Mouse (Mus musculus) MEL (cell line): Measurements from ENCODE around the gene Selenoo. TPM values are rescaled to one million over a fixed set of nuclear protein-coding genes. Genes with fewer than 3 reads are reported as not detected.

Source experiments
- DNase-seq: peaks from one replicate; pipeline ENCODE4 v3.0.0; 2011; ENCODE audit warnings: low read depth, low spot score
- H3K27ac ChIP-seq: 2 replicates; pipeline ENCODE4 v1.5.1; 2012; ENCODE audit warnings: low read depth, mild to moderate bottlenecking, control low read depth, low read length, moderate library complexity; ENCODE audit not compliant: control insufficient read depth
- H3K27me3 ChIP-seq, 2 experiments: fragments of 150-350 bp in 1 of 2; sonication (generic) in 1 of 2; 2 replicates each; pipeline ENCODE4 v1.6.1; 2012; ENCODE audit warnings: low read length in 2 of 2, mild to moderate bottlenecking in 2 of 2, improper control_type of control experiment in 1 of 2, moderate library complexity in 1 of 2; ENCODE audit not compliant: insufficient read depth in 2 of 2, control insufficient read depth in 1 of 2
- H3K36me3 ChIP-seq, 2 experiments: 2 replicates each; pipeline ENCODE4 v1.6.1; 2012 to 2014; ENCODE audit warnings: low read length in 2 of 2, improper control_type of control experiment in 1 of 2, inconsistent platforms in 1 of 2, mild to moderate bottlenecking in 1 of 2; ENCODE audit not compliant: insufficient read depth in 2 of 2, control insufficient read depth in 1 of 2
- H3K4me1 ChIP-seq, 2 experiments: fragments of 150-350 bp in 1 of 2; sonication (generic) in 1 of 2; 2 replicates each; pipeline ENCODE4 v1.6.1; 2012; ENCODE audit warnings: low read length in 2 of 2, improper control_type of control experiment in 1 of 2, mild to moderate bottlenecking in 1 of 2; ENCODE audit not compliant: insufficient read depth in 2 of 2, control insufficient read depth in 1 of 2
- H3K4me3 ChIP-seq, 2 experiments: fragments of 150-350 bp in 1 of 2; sonication (generic) in 1 of 2; 2 replicates each; pipeline ENCODE4 v1.5.1; 2012; ENCODE audit warnings: low read depth in 2 of 2, low read length in 2 of 2, mild to moderate bottlenecking in 2 of 2, moderate library complexity in 2 of 2, control low read depth in 1 of 2, improper control_type of control experiment in 1 of 2; ENCODE audit not compliant: control insufficient read depth in 1 of 2, insufficient read depth in 1 of 2
- H3K79me2 ChIP-seq: 2 replicates; pipeline ENCODE4 v1.6.1; 2012; ENCODE audit warnings: mild to moderate bottlenecking, low read length, moderate library complexity; ENCODE audit not compliant: control insufficient read depth, poor library complexity, insufficient read depth
- H3K9ac ChIP-seq: 2 replicates; pipeline ENCODE4 v1.6.1; 2012; ENCODE audit warnings: low read depth, mild to moderate bottlenecking, control low read depth, low read length, moderate library complexity; ENCODE audit not compliant: control insufficient read depth, poor library complexity, severe bottlenecking
- H3K9me3 ChIP-seq: fragments of 150-350 bp; sonication (generic); replicated peaks from 2 replicates; pipeline ENCODE4 v1.6.1; 2012; ENCODE audit warnings: mild to moderate bottlenecking, low read length, improper control_type of control experiment, moderate library complexity; ENCODE audit not compliant: insufficient read depth
- CHD1 ChIP-seq: IDR thresholded peaks from 2 replicates; pipeline ENCODE4 v1.6.1; 2012; ENCODE audit warnings: low read depth, mild to moderate bottlenecking, inconsistent platforms, low read length, improper control_type of control experiment
- CTCF ChIP-seq, 3 experiments: IDR thresholded peaks in 2 of 3; conservative IDR thresholded peaks in 1 of 3; 2 replicates each; pipeline ENCODE4 v1.5.1; 2011 to 2012; ENCODE audit warnings: low read length in 3 of 3, low read depth in 2 of 3, mild to moderate bottlenecking in 2 of 3, improper control_type of control experiment in 1 of 3, inconsistent platforms in 1 of 3, mixed read lengths in 1 of 3, moderate library complexity in 1 of 3; ENCODE audit not compliant: control insufficient read depth in 1 of 3, insufficient read depth in 1 of 3, poor library complexity in 1 of 3, severe bottlenecking in 1 of 3
- E2F4 ChIP-seq: IDR thresholded peaks from 2 replicates; pipeline ENCODE4 v1.6.1; 2011; ENCODE audit warnings: low read depth, low read length, improper control_type of control experiment, borderline replicate concordance
- ELF1 ChIP-seq: IDR thresholded peaks from 2 replicates; pipeline ENCODE4 v1.6.1; 2014; ENCODE audit warnings: low read depth, mild to moderate bottlenecking, inconsistent platforms, low read length, improper control_type of control experiment, moderate library complexity
- GABPA ChIP-seq: IDR thresholded peaks from 2 replicates; pipeline ENCODE4 v1.6.1; 2012; ENCODE audit warnings: low read depth, mild to moderate bottlenecking, inconsistent platforms, low read length, improper control_type of control experiment, moderate library complexity
- HCFC1 ChIP-seq: IDR thresholded peaks from 2 replicates; pipeline ENCODE4 v1.6.1; 2012; ENCODE audit warnings: low read depth, mild to moderate bottlenecking, inconsistent platforms, low read length, improper control_type of control experiment, moderate library complexity
- JUND ChIP-seq: IDR thresholded peaks from 2 replicates; pipeline ENCODE4 v1.6.1; 2011; ENCODE audit warnings: low read depth, mild to moderate bottlenecking, improper control_type of control experiment, low read length
- MAFK ChIP-seq: IDR thresholded peaks from 2 replicates; pipeline ENCODE4 v1.6.1; 2011; ENCODE audit warnings: low read depth, mild to moderate bottlenecking, low read length, improper control_type of control experiment, borderline replicate concordance
- MAX ChIP-seq: IDR thresholded peaks from 2 replicates; pipeline ENCODE4 v1.6.1; 2011; ENCODE audit warnings: low read length, improper control_type of control experiment
- MAZ ChIP-seq: IDR thresholded peaks from 2 replicates; pipeline ENCODE4 v1.6.1; 2012; ENCODE audit warnings: low read depth, mild to moderate bottlenecking, inconsistent platforms, low read length, improper control_type of control experiment
- MEF2A ChIP-seq: IDR thresholded peaks from 2 replicates; pipeline ENCODE4 v1.6.1; 2014; ENCODE audit warnings: low read depth, mild to moderate bottlenecking, inconsistent platforms, low read length, improper control_type of control experiment; ENCODE audit not compliant: poor library complexity, insufficient replicate concordance, severe bottlenecking; ENCODE audit errors: extremely low read depth
- MXI1 ChIP-seq: IDR thresholded peaks from 2 replicates; pipeline ENCODE4 v1.6.1; 2011; ENCODE audit warnings: mild to moderate bottlenecking, low read depth, low read length, improper control_type of control experiment
- POLR2A ChIP-seq, 2 experiments: IDR thresholded peaks; 2 replicates each; pipeline ENCODE4 v1.6.1; 2011 to 2012; ENCODE audit warnings: low read length in 2 of 2, mild to moderate bottlenecking in 2 of 2, control low read depth in 1 of 2, improper control_type of control experiment in 1 of 2, low read depth in 1 of 2, moderate library complexity in 1 of 2; ENCODE audit not compliant: control insufficient read depth in 1 of 2, insufficient read depth in 1 of 2, poor library complexity in 1 of 2
- RAD21 ChIP-seq: IDR thresholded peaks from 2 replicates; pipeline ENCODE4 v1.6.1; 2011; ENCODE audit warnings: mild to moderate bottlenecking, low read depth, low read length, improper control_type of control experiment
- SIN3A ChIP-seq: IDR thresholded peaks from 2 replicates; pipeline ENCODE4 v1.6.1; 2012; ENCODE audit warnings: low read length, improper control_type of control experiment, inconsistent platforms
- SMC3 ChIP-seq: IDR thresholded peaks from 2 replicates; pipeline ENCODE4 v1.6.1; 2011; ENCODE audit warnings: low read depth, low read length, improper control_type of control experiment
- TAL1 ChIP-seq: IDR thresholded peaks from 2 replicates; pipeline ENCODE4 v1.6.1; 2012; ENCODE audit warnings: mild to moderate bottlenecking, inconsistent platforms, low read length, moderate library complexity, mixed read lengths
- TBP ChIP-seq: IDR thresholded peaks from 2 replicates; pipeline ENCODE4 v1.8.0; 2011; ENCODE audit warnings: low read depth, low read length, improper control_type of control experiment
- TCF12 ChIP-seq: IDR thresholded peaks from 2 replicates; pipeline ENCODE4 v1.6.1; 2014; ENCODE audit warnings: low read depth, mild to moderate bottlenecking, inconsistent platforms, low read length, improper control_type of control experiment, moderate library complexity
- USF1 ChIP-seq: IDR thresholded peaks from 2 replicates; pipeline ENCODE4 v1.6.1; 2014; ENCODE audit warnings: low read depth, mild to moderate bottlenecking, inconsistent platforms, low read length, improper control_type of control experiment, moderate library complexity
- ZKSCAN1 ChIP-seq: IDR thresholded peaks from 2 replicates; pipeline ENCODE4 v1.6.1; 2012; ENCODE audit warnings: low read depth, mild to moderate bottlenecking, inconsistent platforms, low read length, improper control_type of control experiment, moderate library complexity
- polyA plus RNA-seq, 2 experiments: library from polyadenylated mRNA; stranded (reverse) in 1 of 2; unstranded in 1 of 2; fragments of >175 nt in 1 of 2; fragments of >200 nt in 1 of 2; gene quantifications; 2 replicates each; pipeline versions ENCODE4 v1.2.1 to v1.2.4; 2012; ENCODE audit warnings: low replicate concordance in 2 of 2, low read depth in 1 of 2; ENCODE audit not compliant: insufficient read length in 2 of 2, insufficient read depth in 1 of 2, missing spikeins in 1 of 2
- total RNA-seq: library from RNA; depleted of rRNA; stranded (reverse); fragments of 300-350 nt; gene quantifications from 2 replicates; pipeline ENCODE4 v1.2.3, GENCODE M21; 2012

Gene Selenoo
- total and polyA plus RNA-seq, 3 experiments = 16.6 to 17.3 TPM; not detected in 1

DNA sequence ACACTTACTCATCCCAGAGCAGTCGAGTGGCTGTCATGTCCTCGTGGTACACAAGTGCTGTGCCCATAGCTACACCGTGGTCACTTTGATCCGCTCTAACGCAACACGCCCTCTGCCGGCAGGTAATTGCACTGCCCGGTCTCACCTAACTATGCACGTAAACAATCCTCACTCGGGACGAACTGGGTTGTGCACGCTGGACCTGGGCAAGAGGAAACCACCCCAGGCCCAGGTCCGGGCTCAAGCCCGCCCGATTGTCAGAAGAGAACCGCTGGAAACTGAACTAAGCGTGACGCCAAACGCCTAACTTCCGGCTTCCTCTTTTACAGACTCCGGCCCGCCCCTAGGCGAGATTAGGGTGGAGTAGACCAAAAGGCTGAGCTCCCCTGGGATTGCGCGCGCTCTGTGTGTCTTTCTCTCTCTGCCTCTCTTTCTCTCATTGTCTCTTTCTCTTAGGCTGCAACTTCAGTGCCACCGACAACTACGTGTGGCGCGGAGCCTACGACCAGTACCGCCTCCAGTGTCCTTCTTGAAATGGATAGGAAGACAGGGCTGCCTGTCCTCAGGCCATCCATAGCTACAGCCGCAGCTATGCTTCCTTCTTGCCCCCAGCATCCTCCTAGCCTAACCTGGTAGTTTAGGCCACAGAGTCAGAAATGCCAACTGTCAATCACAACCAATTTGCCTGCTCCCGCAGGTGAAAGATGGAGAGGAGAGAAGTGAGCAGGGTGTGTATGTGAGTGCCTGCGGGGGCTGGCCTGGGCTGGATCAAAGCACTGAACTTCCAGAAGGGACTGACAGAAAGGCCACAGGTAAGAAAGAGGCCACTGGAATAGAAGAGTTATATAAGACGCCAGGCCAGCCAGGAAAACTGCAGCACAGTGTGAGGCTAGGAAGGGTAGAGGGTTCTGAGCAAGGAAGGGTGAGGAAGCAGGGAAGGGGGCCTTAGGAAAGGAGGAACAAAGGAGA, 39.8 kb downstream of the Selenoo start, which contains the start of gene Hdac10 (continued):
- peak; percentile 20; the same call in 1 of the 2 replicates for TF ChIP-seq SMC3
- TF ChIP-seq TBP = peak; percentile 82
- TF ChIP-seq CHD1 = no peak
- peak; percentile 59; the same call in 1 of the 2 replicates for TF ChIP-seq MAX
- no peak for TF ChIP-seq MAZ
- TF ChIP-seq MEF2A = no peak
- TF ChIP-seq ELF1 = peak; percentile 90
- peak; percentile 70 to 85 (median 76) for TF ChIP-seq CTCF (IDR thresholded peaks at IDR 0.05 in 2 of 3, conservative IDR thresholded peaks at IDR 0.05 in 1 of 3; ENCODE audit: control insufficient read depth in 1 of 3, insufficient read depth in 1 of 3, low read depth in 2 of 3, low read length in 3 of 3, poor library complexity in 1 of 3, severe bottlenecking in 1 of 3)
- no peak; the same call in 1 of the 2 replicates for TF ChIP-seq RAD21
- TF ChIP-seq HCFC1 = peak; percentile 79
- no peak for TF ChIP-seq MAFK
- 0 out of 2 replicates have a peak, but pooled peaks have one; percentile 53 for TF ChIP-seq E2F4

DNA sequence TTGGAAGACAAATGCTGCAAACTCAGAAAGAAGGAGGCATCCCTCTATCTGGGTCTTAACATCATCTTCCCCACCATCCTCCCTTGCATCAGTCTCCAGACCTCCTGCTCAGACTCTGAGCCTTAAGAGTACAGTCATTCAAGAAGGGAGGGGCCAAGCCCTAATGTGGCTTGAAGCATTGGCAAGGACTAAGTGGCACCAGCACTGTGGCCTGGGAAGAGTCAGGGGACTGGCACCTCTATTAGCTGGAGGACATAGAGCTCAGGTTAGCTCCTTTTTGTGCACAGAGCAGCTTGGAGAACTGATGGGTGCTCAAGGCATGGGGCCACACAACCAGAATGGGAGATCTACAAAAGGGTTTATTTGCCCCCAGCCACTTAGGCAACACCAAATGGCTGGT, 41.4 kb downstream of the Selenoo start:
- H3K4me1 ChIP-seq = peaks cover 2 to 16% of the 10 kb centered on the region in 2 experiments; a peak in 3 of 4 replicates
- no peak overlapping the region for H3K27ac ChIP-seq
- H3K9ac ChIP-seq = no peak overlapping the region
- H3K27me3 ChIP-seq = no peaks in the 10 kb centered on the region
- no peaks in the 10 kb centered on the region for H3K9me3 ChIP-seq
- H3K36me3 ChIP-seq = no peaks in the 10 kb centered on the region
- peaks cover 10% of the 10 kb centered on the region; the same call in 1 of the 2 replicates for H3K79me2 ChIP-seq
- H3K4me3 ChIP-seq = no peak overlapping the region
- no peak for TF ChIP-seq SMC3
- TF ChIP-seq MAFK = no peak
- no peak for TF ChIP-seq TCF12
- TF ChIP-seq GABPA = no peak
- no peak for TF ChIP-seq TBP
- TF ChIP-seq ZKSCAN1 = no peak
- TF ChIP-seq E2F4 = no peak
- no peak for TF ChIP-seq MEF2A
- TF ChIP-seq MXI1 = no peak
- no peak for TF ChIP-seq MAX
- TF ChIP-seq JUND = no peak
- no peak for TF ChIP-seq MAZ
- no peak for TF ChIP-seq USF1
- no peak for TF ChIP-seq TAL1
- TF ChIP-seq POLR2A (IDR thresholded peaks at IDR 0.05; ENCODE audit: control insufficient read depth in 1 of 2, insufficient read depth in 1 of 2, low read depth in 1 of 2, low read length in 2 of 2, poor library complexity in 1 of 2) = no peak
- TF ChIP-seq SIN3A = no peak
- no peak for DNase-seq
